Mouse (Mus musculus) G1E-ER4 (cell line): ENCODE results near the gene Smo. TPM values are rescaled to one million over a fixed set of nuclear protein-coding genes. Genes with fewer than 3 reads are reported as not detected.

Source experiments
- GATA1 ChIP-seq: IDR thresholded peaks from one replicate; pipeline ENCODE4 v1.8.0; 2012; ENCODE audit warnings: low read length, inconsistent platforms
- polyA plus RNA-seq: library from polyadenylated mRNA; stranded (reverse); fragments of >175 nt; gene quantifications from 2 replicates; pipeline ENCODE4 v1.2.3, GENCODE M21; 2012

The Smo gene
- polyA plus RNA-seq: 52.2 and 65.1 TPM in 2 replicates

DNA sequence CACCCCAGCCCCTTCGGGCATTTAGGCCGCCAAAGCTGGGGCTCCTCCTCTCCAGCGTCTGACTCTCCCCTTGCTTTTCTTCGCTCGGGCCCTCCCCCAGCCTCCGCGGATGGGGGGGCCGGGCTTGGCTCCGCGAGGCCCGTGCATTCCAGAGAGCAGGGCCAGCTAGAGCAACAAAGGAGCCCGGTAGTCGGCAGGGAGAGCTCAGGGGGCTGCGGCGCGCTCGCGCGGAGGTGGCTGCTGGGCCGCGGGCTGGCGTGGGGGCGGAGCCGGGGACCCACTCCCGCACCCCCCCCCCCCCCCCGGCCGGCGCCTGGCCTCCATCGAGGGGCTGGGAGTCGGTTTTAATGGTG, at the start of gene Smo:
Gene Smo, plus strand, starts transcription at position 168 of the 353 bp plus-strand sequence.
- TF ChIP-seq GATA1: no peak

DNA sequence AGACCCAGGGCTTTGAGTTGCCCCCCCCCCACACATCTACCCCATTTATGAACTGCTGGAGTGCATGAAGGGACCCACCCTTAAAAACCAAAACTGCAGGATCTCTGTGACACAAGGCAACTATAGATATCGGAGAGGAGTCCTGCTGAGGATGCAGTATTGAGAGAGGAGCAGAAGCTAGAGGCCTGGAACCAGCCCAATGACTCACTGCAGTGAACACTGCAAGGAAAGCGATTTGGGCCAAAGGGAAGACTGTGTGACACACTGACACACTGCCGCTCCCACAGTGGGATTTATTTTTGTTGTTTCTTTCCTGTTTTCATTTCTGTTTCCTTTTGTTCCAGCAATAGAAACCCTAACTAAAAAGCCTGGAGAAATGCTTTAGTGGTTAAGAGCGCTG, 49.4 kb upstream of the Smo start:
- no peak for TF ChIP-seq GATA1

DNA sequence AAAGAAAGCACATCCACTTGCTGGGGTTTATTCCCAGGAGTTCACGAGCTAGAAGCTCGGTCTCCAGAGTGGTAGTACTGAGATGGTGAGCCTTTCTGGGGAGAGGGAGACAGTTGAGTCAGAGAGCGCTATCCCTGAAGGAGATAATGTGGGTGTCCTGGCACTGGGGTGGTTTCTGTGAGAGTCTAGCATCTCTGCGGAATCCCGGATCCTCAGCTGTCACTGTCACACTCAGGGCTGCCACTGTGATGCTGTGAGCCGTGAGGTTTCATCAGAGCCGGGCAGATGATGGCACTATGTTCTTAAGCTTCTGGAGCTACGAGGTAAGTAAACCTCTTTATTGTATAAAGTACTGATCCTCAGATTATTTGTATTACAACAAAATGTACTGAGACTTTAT, 45.8 kb upstream of the Smo start:
- TF ChIP-seq GATA1: no peak

DNA sequence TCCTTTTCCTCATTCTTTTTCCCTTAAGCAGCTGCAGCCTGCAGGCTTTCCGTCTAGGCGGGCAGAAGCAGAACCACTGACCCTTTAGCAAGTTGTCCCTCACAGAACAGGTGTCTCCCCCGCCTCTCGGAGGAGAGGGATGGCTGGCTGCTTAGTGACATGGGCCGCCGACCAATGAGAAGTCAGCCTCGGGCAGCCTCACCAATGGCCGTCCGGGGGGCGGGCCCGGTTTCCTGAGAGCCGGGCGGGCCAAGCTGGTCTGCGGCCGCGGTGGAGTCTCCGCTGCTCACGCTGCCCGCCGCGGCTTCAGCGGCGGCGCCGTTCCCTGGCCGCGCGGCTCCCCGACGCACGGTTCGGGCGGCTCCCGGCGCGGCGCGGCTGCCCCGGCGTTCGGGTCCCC, 41.4 kb upstream of the Smo start, which contains the start of gene Tspan33:
Gene Tspan33, plus strand, starts transcription at position 270 of the 400 bp plus-strand sequence.
- TF ChIP-seq GATA1: no peak

DNA sequence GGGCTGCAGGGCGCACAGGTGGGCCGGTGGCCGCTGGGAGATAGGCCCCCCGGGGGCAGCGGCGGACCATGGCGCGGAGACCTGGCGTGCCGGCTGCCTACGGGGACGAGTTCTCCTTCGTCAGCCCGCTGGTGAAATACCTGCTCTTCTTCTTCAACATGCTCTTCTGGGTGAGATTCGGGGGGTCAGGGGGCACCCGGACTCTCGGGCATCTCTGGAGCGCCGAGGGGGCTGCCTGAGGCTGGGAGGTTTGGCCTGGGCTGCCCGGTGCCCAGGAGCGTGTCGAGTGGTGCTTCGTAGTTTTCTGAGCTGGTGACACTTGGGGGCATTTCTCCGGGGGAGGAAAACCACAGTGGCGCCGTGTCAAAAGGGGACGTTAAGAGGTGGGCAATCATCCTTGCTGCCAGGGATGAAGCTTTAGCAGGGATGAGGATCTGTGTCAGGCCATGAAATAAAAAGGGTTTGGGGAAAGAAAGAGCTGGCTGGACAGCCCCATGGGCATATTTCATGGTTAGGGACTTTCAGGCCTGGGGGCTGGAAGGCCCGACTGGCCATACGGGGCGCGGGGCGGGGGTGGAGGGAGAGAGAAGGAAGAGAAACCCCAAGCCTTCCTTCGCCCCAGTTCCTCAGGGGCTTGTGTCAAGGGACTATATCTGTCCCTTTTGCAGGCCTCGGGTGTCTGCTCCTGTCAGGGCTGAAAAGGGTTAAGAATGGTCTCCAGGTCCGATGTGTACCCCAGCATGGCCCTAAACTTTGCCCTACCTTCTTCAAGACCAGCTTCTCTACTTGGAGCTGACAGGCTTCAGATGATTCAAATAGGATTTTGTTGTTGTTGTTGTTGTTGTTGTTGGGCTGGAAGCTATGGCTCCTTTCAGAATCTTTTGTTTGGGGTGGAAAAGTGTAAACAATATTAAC, 40.7 kb upstream of the Smo start:
- no peak for TF ChIP-seq GATA1

DNA sequence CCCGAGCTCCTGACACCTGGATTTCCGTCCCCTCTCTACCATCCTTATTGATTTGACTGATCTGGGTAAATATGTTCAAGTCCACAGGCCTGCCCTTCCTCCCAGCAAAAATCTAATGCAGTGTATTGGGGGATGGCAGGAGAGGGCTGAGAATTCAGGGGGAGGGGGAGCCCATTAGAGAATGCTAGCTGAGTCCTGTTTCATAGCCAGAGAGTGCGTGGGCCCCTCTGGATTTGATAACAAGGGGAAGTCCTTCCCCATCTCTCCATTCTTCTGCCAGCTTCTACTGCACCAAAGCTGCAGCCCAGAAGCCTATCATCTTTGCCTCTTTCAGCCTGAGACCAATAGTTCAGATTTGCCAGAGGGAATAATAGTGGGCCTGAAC, 40.0 kb upstream of the Smo start:
- no peak for TF ChIP-seq GATA1

DNA sequence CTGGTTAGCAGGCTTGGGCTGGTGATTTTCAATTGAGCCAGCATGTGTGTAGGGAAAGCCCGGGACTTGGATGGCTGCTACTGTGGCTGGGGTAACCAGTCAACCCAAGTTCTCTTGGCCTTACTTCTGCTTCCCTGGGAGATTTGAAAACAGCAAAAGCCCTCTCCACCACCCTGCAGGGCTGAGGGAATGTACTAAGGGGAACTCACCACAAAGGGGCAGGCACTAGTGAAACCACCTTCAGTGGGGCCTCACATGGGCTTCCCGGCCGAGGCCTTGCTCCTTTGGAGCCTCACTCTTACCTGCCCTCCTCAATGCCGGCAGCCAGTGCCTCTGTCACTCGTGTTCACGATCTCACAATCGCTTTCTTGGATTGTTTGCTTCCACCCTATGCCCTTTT, 39.3 kb upstream of the Smo start:
- no peak for TF ChIP-seq GATA1

DNA sequence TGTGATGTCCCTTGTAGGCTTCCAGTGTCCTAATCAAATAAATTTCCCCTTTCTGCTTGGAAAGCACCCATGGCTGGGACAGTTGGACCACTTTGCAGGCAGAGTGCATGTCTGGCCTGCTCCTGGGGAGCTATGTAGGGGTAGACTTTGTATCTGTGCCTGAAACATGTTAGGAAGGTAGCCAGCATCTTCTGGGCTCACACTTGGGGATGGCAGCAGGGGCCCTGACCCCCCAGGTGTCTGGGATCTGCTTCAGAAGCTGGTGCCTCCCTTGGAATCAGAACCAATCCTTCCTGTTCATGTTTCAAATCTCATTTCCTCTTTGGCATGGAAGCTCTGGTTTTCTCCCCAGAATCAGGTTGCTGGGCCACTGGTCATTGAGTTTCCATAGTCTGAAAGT, 38.2 kb upstream of the Smo start:
- no peak for TF ChIP-seq GATA1

DNA sequence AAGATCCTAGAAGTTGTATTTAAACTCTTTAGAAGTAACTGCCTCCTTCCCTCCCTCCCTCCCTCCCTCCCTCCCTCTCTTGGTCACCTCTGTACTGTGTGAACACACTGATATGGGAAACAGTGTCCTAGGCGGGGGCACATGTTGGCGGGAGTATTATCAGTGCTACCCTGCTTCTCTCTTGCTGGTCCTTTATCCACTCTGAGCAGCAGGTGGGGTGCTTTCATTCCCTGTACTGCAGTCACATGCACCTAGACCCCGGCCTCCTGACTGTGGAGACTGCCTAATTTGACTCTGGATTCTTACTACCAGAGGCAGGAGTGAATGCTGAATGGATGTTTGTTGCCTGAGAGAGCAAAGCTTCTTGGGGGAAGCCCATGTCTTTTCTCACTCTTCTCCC, 37.8 kb upstream of the Smo start:
- no peak for TF ChIP-seq GATA1

DNA sequence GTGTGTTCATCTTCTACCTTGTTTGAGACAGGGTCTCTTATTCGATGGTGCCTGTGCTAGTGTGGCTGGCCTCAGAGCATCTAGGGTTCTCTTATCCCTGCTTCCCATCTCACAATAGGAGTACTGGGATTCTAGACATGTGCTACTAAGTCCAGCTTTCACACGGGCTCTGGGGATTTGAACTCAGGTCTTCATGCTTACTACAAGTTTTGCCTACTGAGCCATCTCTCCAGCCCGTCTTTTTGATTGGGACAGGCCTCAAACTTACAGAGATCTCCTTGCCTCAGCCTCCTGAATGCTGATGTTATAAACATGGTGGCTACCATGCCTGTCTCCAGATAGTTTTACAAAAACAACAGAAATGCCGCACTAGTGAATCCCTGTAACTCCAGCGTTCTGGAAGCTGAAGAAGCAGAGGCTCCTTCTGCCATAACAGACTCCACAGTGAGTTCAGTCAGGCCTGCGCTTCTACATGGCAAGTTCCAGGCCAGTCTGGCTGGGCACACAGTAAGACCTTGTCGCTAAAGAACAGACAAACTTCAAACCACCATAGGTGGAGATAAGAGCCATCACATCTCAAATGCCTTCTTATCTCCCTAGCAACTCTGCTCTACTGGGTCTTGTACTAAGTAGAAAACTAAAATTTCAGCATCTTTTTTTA, 36.1 kb upstream of the Smo start:
- peak; percentile 81 for TF ChIP-seq GATA1

DNA sequence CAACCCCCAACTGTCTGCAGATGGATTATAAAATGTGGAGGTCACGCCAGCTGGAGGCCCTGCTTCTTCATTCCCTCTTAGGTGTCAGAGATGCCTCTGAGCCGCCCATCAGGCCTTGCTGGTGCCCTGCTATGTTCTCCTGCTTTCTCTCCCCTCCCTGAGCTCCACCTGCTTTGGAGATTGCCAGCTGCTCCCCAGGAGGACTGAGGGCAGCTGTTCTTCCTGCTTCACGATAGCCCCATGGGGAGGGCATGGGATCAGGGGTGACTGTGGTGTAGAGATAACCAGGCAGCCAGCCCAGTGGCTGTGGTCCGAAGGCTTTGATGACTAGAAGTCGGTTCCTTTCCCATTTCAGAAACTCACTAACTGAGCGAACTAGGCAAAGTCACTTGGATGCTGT, 34.3 kb upstream of the Smo start:
- TF ChIP-seq GATA1: peak; percentile 85

DNA sequence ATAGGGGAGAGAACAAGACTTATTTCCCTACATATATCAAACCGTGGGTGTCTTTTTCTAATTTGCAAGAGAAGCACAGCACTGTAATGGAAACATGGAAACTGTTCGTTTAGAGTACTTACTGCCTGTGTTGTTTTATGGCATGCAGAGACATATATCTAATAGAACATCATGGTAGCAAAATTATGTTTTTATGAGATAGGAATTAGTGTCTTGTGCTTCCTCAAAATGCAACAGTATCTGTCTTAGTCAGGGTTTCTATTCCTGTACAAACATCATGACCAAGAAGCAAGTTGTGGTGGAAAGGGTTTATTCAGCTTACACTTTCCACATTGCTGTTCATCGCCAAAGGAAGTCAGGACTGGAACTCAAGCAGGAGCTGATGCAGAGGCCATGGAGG, 33.2 kb upstream of the Smo start:
- peak; percentile 19 for TF ChIP-seq GATA1

DNA sequence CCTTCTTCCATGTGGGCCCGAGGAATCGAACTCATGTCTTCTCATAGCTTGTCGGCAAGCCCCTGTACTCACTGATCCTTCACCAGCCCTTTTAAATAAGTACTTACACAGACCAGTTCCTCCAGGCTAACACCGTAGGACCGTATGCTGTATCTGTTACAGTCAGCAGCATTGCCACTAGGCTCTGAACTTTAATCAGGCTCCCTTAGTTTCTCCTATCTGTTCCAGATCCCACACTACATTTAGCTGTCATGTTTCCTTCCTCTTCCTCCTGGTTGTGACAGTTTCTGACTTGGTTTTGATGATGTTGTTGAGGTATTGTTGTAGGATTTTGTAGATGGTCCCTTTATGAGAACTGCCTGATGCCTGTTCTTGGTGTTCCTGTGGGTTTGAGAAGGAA, 31.2 kb upstream of the Smo start:
- TF ChIP-seq GATA1: no peak

DNA sequence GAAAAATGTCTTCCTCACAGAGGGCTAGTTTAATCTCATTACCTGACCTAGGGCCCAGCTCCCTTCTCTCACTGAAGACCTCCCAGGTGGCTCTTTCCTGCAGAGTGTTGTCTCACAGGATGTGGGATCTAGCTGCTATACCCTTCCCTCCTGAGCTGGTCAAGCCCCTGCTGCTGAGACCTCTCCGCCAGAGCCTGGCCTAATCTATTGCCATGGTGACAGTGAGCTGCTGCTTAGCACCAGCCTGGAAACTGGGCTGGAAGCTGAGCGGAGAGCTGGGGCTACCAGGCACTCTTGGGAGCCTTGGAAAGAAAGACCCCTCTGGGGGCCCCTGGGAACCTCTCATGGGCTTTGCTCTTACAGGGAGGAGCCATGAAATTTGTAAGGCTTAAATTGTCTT, 27.4 kb upstream of the Smo start:
- TF ChIP-seq GATA1: no peak

DNA sequence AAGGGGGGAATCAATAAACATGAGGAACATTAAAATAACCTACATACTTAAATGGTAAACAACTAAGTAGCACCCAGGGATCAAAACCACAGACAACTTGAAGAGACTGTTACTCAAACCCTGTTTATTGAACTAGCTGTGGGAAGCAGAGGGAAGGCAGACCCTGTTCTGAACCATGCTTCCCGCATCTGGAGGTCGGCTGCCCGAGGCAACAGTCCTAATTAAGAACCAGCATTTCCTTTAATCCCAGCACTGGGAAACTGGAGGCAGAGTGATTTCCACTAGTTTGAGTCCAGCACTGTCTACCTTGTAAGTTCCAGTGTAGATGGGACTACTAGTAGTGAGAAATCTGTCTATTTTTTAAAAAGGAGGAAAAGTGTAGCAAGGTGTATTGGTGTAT, 24.0 kb upstream of the Smo start:
- TF ChIP-seq GATA1: no peak

DNA sequence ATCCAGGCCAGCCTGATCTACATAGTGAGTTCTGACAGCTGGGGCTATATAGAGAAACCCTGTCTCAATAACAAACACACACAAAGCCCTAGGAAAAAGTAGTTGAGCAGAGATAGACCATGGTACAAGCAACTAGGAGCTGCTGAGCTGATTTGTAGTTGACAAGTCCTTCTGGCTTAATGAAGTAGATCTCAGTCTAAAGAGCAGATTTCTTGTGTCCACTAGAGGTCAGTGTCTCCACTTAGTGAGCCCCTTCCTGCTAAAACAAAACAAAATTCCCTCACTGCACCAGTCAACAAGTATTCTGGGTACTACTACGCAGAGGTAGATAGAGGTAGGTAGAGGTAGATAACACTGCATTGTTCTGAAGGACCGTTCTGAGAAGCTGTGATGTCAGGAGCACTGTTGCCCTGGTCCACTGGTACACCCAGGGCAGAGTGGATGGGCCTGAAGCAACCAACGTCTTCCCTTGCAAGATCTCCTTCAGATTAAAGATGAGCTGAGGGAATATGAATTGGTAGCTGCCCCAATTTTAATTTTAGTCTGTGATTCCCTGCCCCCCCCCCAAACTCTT, 23.2 kb upstream of the Smo start:
- TF ChIP-seq GATA1: no peak

DNA sequence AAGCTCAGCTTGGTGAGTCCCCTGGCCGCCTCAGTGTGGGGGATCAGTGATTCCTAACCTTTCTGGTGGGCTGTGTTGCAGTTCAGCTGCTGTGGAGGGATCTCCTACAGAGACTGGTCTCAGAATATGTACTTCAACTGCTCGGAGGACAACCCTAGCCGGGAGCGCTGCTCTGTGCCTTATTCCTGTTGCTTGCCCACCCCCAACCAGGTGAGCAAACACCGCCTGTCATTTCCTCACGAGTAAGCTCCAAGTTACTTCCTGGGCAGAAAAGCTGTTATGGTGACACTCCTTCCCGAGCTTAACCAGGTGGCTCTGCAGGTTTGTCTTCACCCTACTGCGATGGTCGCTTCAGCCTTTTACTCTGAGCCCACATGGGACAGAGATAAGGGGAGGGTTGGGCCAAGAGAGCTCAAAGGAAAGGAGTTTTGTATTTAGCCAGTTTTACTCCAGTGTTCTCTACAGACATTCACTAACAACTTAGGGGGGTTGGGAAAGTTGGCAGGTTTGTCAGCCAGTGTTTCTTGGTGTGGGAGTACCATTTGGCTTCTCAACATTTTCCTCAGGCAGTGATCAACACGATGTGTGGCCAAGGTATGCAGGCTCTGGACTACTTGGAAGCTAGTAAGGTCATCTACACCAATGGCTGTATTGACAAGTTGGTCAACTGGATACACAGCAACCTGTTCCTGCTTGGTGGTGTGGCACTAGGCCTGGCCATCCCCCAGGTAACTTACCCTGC, 18.5 kb upstream of the Smo start:
- TF ChIP-seq GATA1: no peak
